Mouse (Mus musculus) forebrain, embryonic 10.5 days (tissue): ENCODE results near the gene Slc51a. TPM values are rescaled to one million over a fixed set of nuclear protein-coding genes. Genes with fewer than 3 reads are reported as not detected.
"Not testable (repeated sequence)": the region's sequence is repeated elsewhere in the genome, so short reads cannot be mapped to it uniquely, and the experiment has no call there.

ENCODE experiments used
- DNase-seq: peaks from one replicate; pipeline ENCODE4 v3.0.0-alpha.2; 2017; ENCODE audit warnings: low spot score; ENCODE audit errors: extremely low spot score
- H3K27ac ChIP-seq: fragments of 300-500 bp; sonication (generic); 2 replicates; pipeline ENCODE4 v1.5.1; 2016; ENCODE audit warnings: mild to moderate bottlenecking
- H3K27me3 ChIP-seq: fragments of 300-500 bp; sonication (generic); 2 replicates; pipeline ENCODE4 v1.6.1; 2016; ENCODE audit warnings: mild to moderate bottlenecking; ENCODE audit not compliant: poor library complexity, severe bottlenecking
- H3K36me3 ChIP-seq: fragments of 300-500 bp; sonication (generic); replicated peaks from 2 replicates; pipeline ENCODE4 v1.6.1; 2016; ENCODE audit warnings: mild to moderate bottlenecking, moderate library complexity
- H3K4me1 ChIP-seq: fragments of 300-500 bp; sonication (generic); 2 replicates; pipeline ENCODE4 v1.6.1; 2016
- H3K4me3 ChIP-seq: fragments of 300-500 bp; sonication (generic); 2 replicates; pipeline ENCODE4 v1.5.1; 2016; ENCODE audit warnings: mild to moderate bottlenecking, moderate library complexity
- H3K9me3 ChIP-seq: fragments of 300-500 bp; sonication (generic); 2 replicates; pipeline ENCODE4 v1.6.1; 2016; ENCODE audit warnings: mild to moderate bottlenecking, moderate library complexity
- WGBS: fragments of 180-500 bp; shearing (Covaris S2); methylation state at CpG from one replicate; pipeline ENCODE4 v1.1.7; 2016; 5-methylcytosine and 5-hydroxymethylcytosine counted together
- polyA plus RNA-seq: library from polyadenylated mRNA; unstranded; fragments of >200 nt; fragmentation: Nextera tagmentation; extraction: Ambion mirVana; gene quantifications from 2 replicates; pipeline ENCODE4 v1.2.1, GENCODE M21; 2016

Slc51a gene
- polyA plus RNA-seq, 1 experiment from 2014 or later, result 0.37 TPM

GRCm38 (mm10) chr16:32506868-32507267, 19.2 kb upstream of the Slc51a start:
- no peak overlapping the region for H3K4me3 ChIP-seq
- H3K27me3 ChIP-seq, result peaks cover 7% of the 10 kb centered on the region; the same call in 1 of the 2 replicates
- no peak overlapping the region for H3K27ac ChIP-seq
- no peak for DNase-seq
- H3K9me3 ChIP-seq, result no peaks in the 10 kb centered on the region
- H3K4me1 ChIP-seq, result peaks cover 42% of the 10 kb centered on the region
- H3K36me3 ChIP-seq, result no peaks in the 10 kb centered on the region
- WGBS, result 84% methylated on average over 7 of the region's 7 CpGs

- H3K27me3 ChIP-seq, result peaks cover 7% of the 10 kb centered on the region; the same call in 1 of the 2 replicates
- no peaks in the 10 kb centered on the region for H3K9me3 ChIP-seq
- no peak overlapping the region for H3K4me3 ChIP-seq
- DNase-seq, result no peak
- 83% methylated on average over 8 of the region's 8 CpGs for whole genome bisulfite sequencing
- no peak overlapping the region for H3K27ac ChIP-seq
- H3K36me3 ChIP-seq, result no peaks in the 10 kb centered on the region
- H3K4me1 ChIP-seq, result peaks cover 36% of the 10 kb centered on the region
Measured at GRCm38 (mm10) chr16:32506298-32506697, 18.6 kb upstream of the Slc51a start.

DNA sequence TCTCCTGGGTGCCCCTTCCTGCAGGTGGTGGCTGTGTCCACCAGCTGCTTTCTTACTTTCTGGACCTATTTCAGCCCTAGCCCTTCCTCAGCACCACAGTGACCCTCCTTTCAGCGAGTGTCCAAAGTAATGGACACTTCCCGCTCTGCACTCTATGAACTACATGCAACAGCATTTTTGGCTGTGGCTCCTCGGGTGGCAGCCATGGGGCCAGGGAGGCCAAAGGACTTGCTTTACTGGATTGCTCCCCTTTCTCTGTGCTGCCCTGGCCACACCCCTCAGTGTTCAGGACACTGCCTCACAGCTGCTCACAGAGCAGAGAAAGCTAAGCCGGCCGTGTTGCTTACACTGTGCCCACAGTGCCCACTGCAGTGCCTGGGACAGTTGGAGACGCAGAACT, 16.0 kb upstream of the Slc51a start:
- H3K4me1 ChIP-seq, result peaks cover 13% of the 10 kb centered on the region
- WGBS, result 83% methylated on average over 6 of the region's 6 CpGs
- DNase-seq, result no peak
- H3K27me3 ChIP-seq, result 0 out of 2 replicates have a peak, but pooled peaks cover 5% of the 10 kb centered on the region
- no peak overlapping the region for H3K27ac ChIP-seq
- no peaks in the 10 kb centered on the region for H3K9me3 ChIP-seq
- H3K36me3 ChIP-seq, result no peaks in the 10 kb centered on the region
- H3K4me3 ChIP-seq, result no peak overlapping the region

DNA sequence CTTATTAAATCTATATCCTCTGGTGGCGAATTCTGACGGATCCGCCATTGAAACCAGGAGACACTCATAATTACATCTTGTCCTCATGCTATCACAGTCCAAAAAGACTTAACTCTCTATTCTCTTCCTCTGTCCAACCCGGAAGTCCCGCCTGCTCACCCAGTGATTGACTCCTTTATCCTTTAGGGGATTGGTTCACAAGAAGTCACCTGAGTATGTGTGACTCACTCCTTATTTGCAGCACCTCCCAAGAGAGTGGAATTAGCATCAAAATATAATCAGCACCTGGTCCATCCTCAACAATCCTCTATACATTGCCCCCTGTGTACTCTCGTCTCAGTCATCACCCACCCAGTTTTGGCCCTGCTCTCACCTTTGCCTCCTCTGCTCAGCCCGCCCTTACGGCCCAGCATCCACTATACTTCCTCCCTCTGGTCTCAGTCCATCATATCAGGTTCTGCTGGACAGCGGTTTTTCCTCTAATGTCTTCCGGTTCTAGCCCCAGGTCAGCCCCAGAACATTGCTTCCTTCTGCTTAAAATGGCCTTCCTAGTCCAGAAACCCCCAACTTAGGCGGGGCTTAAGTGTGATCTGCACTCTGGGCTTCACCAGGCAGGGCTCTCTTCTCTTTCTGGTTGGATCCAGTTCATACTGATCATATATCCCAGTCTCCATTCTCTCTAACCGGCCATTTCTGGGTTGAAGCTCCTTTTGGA, 15.1 kb upstream of the Slc51a start:
- DNase-seq, result no peak
- Histone ChIP-seq H3K4me3 (no peak overlapping the region), H3K36me3 (no peaks in the 10 kb centered on the region), H3K9me3 (no peaks in the 10 kb centered on the region), H3K27ac (no peak overlapping the region), H3K4me1 (peaks cover 10% of the 10 kb centered on the region), H3K27me3 (peaks cover 9% of the 10 kb centered on the region; the same call in 1 of the 2 replicates)
- 87% methylated on average over 12 of the region's 12 CpGs for WGBS

DNA sequence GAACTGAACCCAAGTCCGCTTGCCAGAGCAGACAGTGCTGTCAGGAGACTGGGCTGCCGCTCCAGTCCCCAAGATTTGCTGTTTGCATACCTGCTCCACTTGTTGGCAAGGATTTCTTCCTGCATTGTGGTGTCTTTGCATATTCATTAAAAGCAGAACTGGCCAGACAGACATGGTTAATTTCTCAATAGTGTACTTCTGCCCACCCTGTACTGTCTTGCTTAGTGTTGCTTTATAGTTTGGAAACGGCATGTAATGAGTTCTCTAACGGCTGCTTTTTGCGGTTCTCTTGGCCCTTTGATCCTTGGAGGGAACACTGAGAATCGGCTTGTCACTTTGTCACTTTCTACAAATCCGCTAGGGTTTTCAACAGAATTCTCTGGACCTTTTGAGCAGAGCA, 13.8 kb upstream of the Slc51a start:
- no peak overlapping the region for H3K27ac ChIP-seq
- 85% methylated on average over 7 of the region's 7 CpGs for WGBS
- DNase-seq, result no peak
- H3K4me1 ChIP-seq, result peaks cover 3% of the 10 kb centered on the region; the same call in 1 of the 2 replicates
- no peaks in the 10 kb centered on the region for H3K36me3 ChIP-seq
- peaks cover 9% of the 10 kb centered on the region; the same call in 1 of the 2 replicates for H3K27me3 ChIP-seq
- H3K4me3 ChIP-seq, result no peak overlapping the region
- no peaks in the 10 kb centered on the region for H3K9me3 ChIP-seq

DNA sequence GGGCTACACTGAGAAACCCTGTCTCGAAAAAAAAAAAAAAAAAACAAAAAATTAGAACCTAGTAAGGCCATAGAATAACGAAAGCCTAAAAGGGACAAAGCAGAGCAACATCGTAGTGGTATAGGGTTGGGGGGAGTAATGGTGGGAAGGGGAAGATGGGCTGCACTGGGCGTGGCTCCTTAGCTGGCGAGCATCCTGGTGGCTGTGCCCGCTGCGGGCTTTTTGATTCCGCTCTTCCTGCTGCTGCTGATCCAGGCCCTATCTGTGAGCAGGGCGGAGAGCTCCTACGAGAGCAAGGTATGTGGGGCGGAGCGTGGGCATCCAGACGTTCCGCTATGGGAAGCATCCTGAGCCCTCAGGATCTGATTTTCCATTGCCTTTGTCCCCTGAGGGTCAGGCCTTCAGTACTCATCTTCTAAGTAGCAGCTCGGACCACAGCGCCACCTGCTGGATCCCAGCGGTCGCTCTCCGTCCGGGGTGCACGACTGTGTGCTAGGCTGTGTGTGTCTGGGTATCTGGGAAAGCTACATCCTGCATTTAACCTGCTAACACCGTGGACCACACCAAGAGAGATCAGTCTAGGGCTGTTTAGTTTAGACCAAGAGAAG, 11.9 kb upstream of the Slc51a start:
- Histone ChIP-seq H3K27me3 (peaks cover 9% of the 10 kb centered on the region; the same call in 1 of the 2 replicates), H3K4me1 (peaks cover 3% of the 10 kb centered on the region; the same call in 1 of the 2 replicates), H3K4me3 (peak overlapping the region; percentile 53), H3K27ac (peak overlapping the region; percentile 87), H3K9me3 (no peaks in the 10 kb centered on the region), H3K36me3 (no peaks in the 10 kb centered on the region)
- 11% methylated on average over 22 of the region's 22 CpGs for WGBS
- DNase-seq, result peak; percentile 92

GRCm38 (mm10) chr16:32498996-32499395, 11.3 kb upstream of the Slc51a start:
- DNase-seq, result no peak
- H3K27me3 ChIP-seq, result peaks cover 9% of the 10 kb centered on the region; the same call in 1 of the 2 replicates
- 65% methylated on average over 13 of the region's 13 CpGs for WGBS
- no peaks in the 10 kb centered on the region for H3K9me3 ChIP-seq
- no peaks in the 10 kb centered on the region for H3K36me3 ChIP-seq
- H3K4me3 ChIP-seq, result no peak overlapping the region; the same call in 1 of the 2 replicates
- H3K4me1 ChIP-seq, result peaks cover 3% of the 10 kb centered on the region; the same call in 1 of the 2 replicates
- no peak overlapping the region for H3K27ac ChIP-seq

DNA sequence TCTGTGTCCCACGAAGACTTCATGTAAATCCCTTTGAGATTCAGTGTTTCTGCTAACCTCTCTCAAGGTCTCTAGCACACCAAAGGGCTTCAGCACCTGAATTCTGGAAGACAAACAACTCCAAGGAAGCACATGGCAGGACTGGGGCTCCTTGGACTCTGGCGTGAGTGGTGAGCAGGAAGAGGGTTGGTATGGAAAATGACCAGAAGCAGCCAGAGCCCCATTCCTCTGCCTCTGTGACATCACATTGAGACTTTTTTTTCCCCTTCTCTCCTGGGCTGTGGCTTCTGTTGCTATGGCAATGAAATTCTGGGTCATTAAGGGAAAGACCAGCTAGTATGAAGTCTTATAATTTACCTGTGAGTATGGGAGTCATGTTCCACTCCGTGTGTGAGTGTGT, 8.3 kb upstream of the Slc51a start, which contains the start of gene Zdhhc19:
TSS of gene Zdhhc19 (plus strand) at position 301 of the 400 bp plus-strand sequence.
- WGBS, result 80% methylated on average over 3 of the region's 3 CpGs

DNA sequence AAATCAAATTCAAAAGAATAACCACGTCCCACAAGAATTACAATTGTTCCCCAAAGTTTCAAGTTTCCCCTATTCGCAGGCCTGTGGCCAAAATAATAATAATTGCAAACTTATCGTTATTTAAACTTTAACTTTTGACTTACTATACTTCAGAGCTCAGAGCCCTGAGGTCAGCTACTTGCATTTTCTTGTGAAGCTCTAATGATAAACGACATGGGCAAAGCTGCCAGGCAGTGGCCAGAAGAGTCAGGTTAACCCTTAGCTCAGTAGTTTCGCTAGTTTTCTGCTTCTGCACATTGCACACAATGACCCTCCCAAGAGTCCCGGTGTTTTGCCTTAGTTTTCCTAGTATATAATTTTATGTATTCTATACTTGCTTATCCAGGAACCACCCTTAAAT, 6.7 kb upstream of the Slc51a start:
- H3K27me3 ChIP-seq, H3K27ac ChIP-seq, H3K4me3 ChIP-seq, H3K36me3 ChIP-seq, DNase-seq, H3K4me1 ChIP-seq, H3K9me3 ChIP-seq: not testable (repeated sequence)
- WGBS, result 81% methylated on average over 6 of the region's 6 CpGs

More for the DNA sequence above, 8.3 kb upstream of the Slc51a start, which contains the start of gene Zdhhc19:
- Histone ChIP-seq H3K36me3 (no peaks in the 10 kb centered on the region), H3K4me3 (no peak within 1 kb of the TSS), H3K27me3 (peaks cover 9% of the 10 kb centered on the region; the same call in 1 of the 2 replicates), H3K27ac (no peak within 1 kb of the TSS), H3K4me1 (peaks cover 3% of the 10 kb centered on the region; the same call in 1 of the 2 replicates), H3K9me3 (no peaks in the 10 kb centered on the region)
- DNase-seq, result no peak

- Histone ChIP-seq H3K27me3 (no peaks in the 10 kb centered on the region), H3K4me1 (peaks cover 17% of the 10 kb centered on the region)
- WGBS, result 92% methylated on average over 3 of the region's 3 CpGs
Measured at GRCm38 (mm10) chr16:32488939-32489338, 1.3 kb upstream of the Slc51a start.

GRCm38 (mm10) chr16:32486046-32486445, 1.6 kb downstream of the Slc51a start:
- peaks cover 21% of the 10 kb centered on the region for H3K4me1 ChIP-seq
- no peaks in the 10 kb centered on the region for H3K27me3 ChIP-seq
- no peak overlapping the region for H3K27ac ChIP-seq
- 81% methylated on average over 6 of the region's 6 CpGs for WGBS
- no peaks in the 10 kb centered on the region for H3K9me3 ChIP-seq
- H3K4me3 ChIP-seq, result no peak overlapping the region
- no peak for DNase-seq
- H3K36me3 ChIP-seq, result no peaks in the 10 kb centered on the region

More at GRCm38 (mm10) chr16:32488939-32489338, 1.3 kb upstream of the Slc51a start:
- no peaks in the 10 kb centered on the region for H3K36me3 ChIP-seq
- no peak overlapping the region for H3K27ac ChIP-seq
- no peak for DNase-seq
- H3K9me3 ChIP-seq, result no peaks in the 10 kb centered on the region
- H3K4me3 ChIP-seq, result no peak overlapping the region

DNA sequence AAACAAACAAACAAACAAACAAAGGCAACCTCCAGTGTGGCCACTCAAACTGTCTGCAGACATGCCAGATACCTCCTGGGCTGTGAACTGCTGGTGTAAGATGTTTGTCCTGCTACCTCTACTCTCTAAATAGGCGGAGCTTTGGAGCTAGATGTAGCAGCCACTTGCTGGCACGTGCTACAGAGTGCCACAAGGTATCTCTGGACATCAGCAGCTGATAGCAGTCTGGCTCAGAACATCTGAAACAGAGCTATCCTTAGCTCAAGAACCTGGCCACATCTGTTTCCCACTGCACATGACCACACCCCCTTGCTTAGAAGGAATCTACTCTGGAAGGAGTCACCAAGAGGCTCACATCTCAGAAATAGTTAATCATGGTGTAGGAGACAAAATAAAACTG, 2.5 kb downstream of the Slc51a start:
- peaks cover 21% of the 10 kb centered on the region for H3K4me1 ChIP-seq
- 87% methylated on average over 2 of the region's 2 CpGs for WGBS

GRCm38 (mm10) chr16:32484431-32484871, 3.2 kb downstream of the Slc51a start:
- H3K4me1 ChIP-seq, result peaks cover 21% of the 10 kb centered on the region
- 55% methylated on average over 7 of the region's 7 CpGs for WGBS
- H3K4me3 ChIP-seq, result no peak overlapping the region
- no peak for DNase-seq
- no peaks in the 10 kb centered on the region for H3K9me3 ChIP-seq
- no peaks in the 10 kb centered on the region for H3K27me3 ChIP-seq
- H3K27ac ChIP-seq, result no peak overlapping the region
- no peaks in the 10 kb centered on the region for H3K36me3 ChIP-seq

More for the DNA sequence above, 2.5 kb downstream of the Slc51a start:
- Histone ChIP-seq H3K4me3 (no peak overlapping the region), H3K27me3 (no peaks in the 10 kb centered on the region), H3K27ac (no peak overlapping the region), H3K36me3 (no peaks in the 10 kb centered on the region), H3K9me3 (no peaks in the 10 kb centered on the region)
- DNase-seq, result no peak
